Mouse (Mus musculus) heart, embryonic 15.5 days (tissue): Measurements from ENCODE around the gene Rela. TPM values are rescaled to one million over a fixed set of nuclear protein-coding genes. Genes with fewer than 3 reads are reported as not detected.

ENCODE experiments used
- ATAC-seq: fragments of 200-750 bp; cut with Nextera tagmentation; replicated peaks from 2 replicates; pipeline ENCODE4 v1.8.0; 2017; ENCODE audit warnings: low read depth, moderate TSS enrichment; ENCODE audit not compliant: insufficient number of reproducible peaks, insufficient read depth, low FRiP score
- H3K27ac ChIP-seq: fragments of 300-500 bp; sonication (generic); 2 replicates; pipeline ENCODE4 v1.5.1; 2015; ENCODE audit warnings: mild to moderate bottlenecking, inconsistent platforms
- H3K27me3 ChIP-seq: fragments of 300-500 bp; sonication (generic); 2 replicates; pipeline ENCODE4 v1.6.1; 2015; ENCODE audit warnings: inconsistent platforms
- H3K36me3 ChIP-seq: fragments of 300-500 bp; sonication (generic); 2 replicates; pipeline ENCODE4 v1.6.1; 2015; ENCODE audit warnings: mild to moderate bottlenecking, inconsistent platforms
- H3K4me1 ChIP-seq: fragments of 300-500 bp; sonication (generic); replicated peaks from 2 replicates; pipeline ENCODE4 v1.6.1; 2015; ENCODE audit warnings: inconsistent platforms
- H3K4me2 ChIP-seq: fragments of 300-500 bp; sonication (generic); 2 replicates; pipeline ENCODE4 v1.6.1; 2015; ENCODE audit warnings: inconsistent platforms, mild to moderate bottlenecking, moderate library complexity
- H3K4me3 ChIP-seq: fragments of 300-500 bp; sonication (generic); 2 replicates; pipeline ENCODE4 v1.5.1; 2015; ENCODE audit warnings: mild to moderate bottlenecking, inconsistent platforms
- H3K9ac ChIP-seq: fragments of 300-500 bp; sonication (generic); 2 replicates; pipeline ENCODE4 v1.6.1; 2015; ENCODE audit warnings: mild to moderate bottlenecking, inconsistent platforms
- H3K9me3 ChIP-seq: fragments of 300-500 bp; sonication (generic); replicated peaks from 2 replicates; pipeline ENCODE4 v1.6.1; 2016; ENCODE audit warnings: inconsistent platforms
- WGBS: fragments of 180-500 bp; shearing (Covaris S2); methylation state at CpG from one replicate; pipeline ENCODE4 v1.1.7; 2015; ENCODE audit warnings: mixed read lengths; 5-methylcytosine and 5-hydroxymethylcytosine counted together
- polyA plus RNA-seq: library from polyadenylated mRNA; unstranded; fragments of >200 nt; fragmentation: Nextera tagmentation; extraction: Ambion mirVana; gene quantifications from 2 replicates; pipeline ENCODE4 v1.2.1, GENCODE M21; 2015

Rela gene
- 33.2 and 46.7 TPM in 2 replicates for polyA plus RNA-seq

GRCm38 (mm10) chr19:5637069-5638047, at the start of gene Rela:
Gene Rela, plus strand, starts transcription at chr19:5637483.
- WGBS: under 1% methylated on average over 107 of the region's 109 CpGs
- H3K36me3 ChIP-seq: peaks cover 30% of the 10 kb centered on the region
- no peaks in the 10 kb centered on the region for H3K9me3 ChIP-seq
- H3K4me3 ChIP-seq: peak within 1 kb of the TSS; percentile 80
- H3K4me1 ChIP-seq: peaks cover 41% of the 10 kb centered on the region
- ATAC-seq: peak; percentile 86
- H3K9ac ChIP-seq: peak within 1 kb of the TSS; percentile 89
- H3K27me3 ChIP-seq: no peaks in the 10 kb centered on the region
- peak within 1 kb of the TSS; percentile 84 for H3K4me2 ChIP-seq
- H3K27ac ChIP-seq: peak within 1 kb of the TSS; percentile 93

- Histone ChIP-seq H3K9me3 (no peaks in the 10 kb centered on the region), H3K27ac (no peak overlapping the region), H3K4me1 (no peaks in the 10 kb centered on the region), H3K4me3 (no peak overlapping the region), H3K9ac (no peak overlapping the region), H3K27me3 (peaks cover 5% of the 10 kb centered on the region; the same call in 1 of the 2 replicates), H3K4me2 (no peak overlapping the region), H3K36me3 (no peaks in the 10 kb centered on the region)
- 68% methylated on average over 9 of the region's 9 CpGs for WGBS
- no peak for ATAC-seq
Observed at GRCm38 (mm10) chr19:5589159-5589558, 48.1 kb upstream of the Rela start.

GRCm38 (mm10) chr19:5591888-5592287, 45.4 kb upstream of the Rela start:
- WGBS: 78% methylated on average over 6 of the region's 6 CpGs
- no peak overlapping the region for H3K4me2 ChIP-seq
- no peaks in the 10 kb centered on the region for H3K36me3 ChIP-seq
- H3K27me3 ChIP-seq: no peaks in the 10 kb centered on the region
- no peak overlapping the region for H3K27ac ChIP-seq
- no peak for ATAC-seq
- no peaks in the 10 kb centered on the region for H3K4me1 ChIP-seq
- H3K9me3 ChIP-seq: no peaks in the 10 kb centered on the region
- no peak overlapping the region for H3K9ac ChIP-seq
- no peak overlapping the region for H3K4me3 ChIP-seq

GRCm38 (mm10) chr19:5599224-5599623, 38.1 kb upstream of the Rela start:
- Histone ChIP-seq H3K27me3 (no peaks in the 10 kb centered on the region), H3K4me3 (no peak overlapping the region), H3K36me3 (peaks cover 15% of the 10 kb centered on the region), H3K9ac (no peak overlapping the region), H3K4me1 (peaks cover 20% of the 10 kb centered on the region), H3K4me2 (no peak overlapping the region), H3K9me3 (no peaks in the 10 kb centered on the region), H3K27ac (no peak overlapping the region)
- no peak for ATAC-seq
- 70% methylated on average over 4 of the region's 4 CpGs for WGBS

- Histone ChIP-seq H3K27me3 (no peaks in the 10 kb centered on the region), H3K4me2 (peak within 1 kb of the TSS; percentile 94), H3K27ac (peak within 1 kb of the TSS; percentile 88), H3K4me3 (peak within 1 kb of the TSS; percentile 81), H3K9me3 (no peaks in the 10 kb centered on the region), H3K4me1 (peaks cover 20% of the 10 kb centered on the region), H3K36me3 (peaks cover 42% of the 10 kb centered on the region), H3K9ac (peak within 1 kb of the TSS; percentile 89)
- peak; percentile 66 for ATAC-seq
- under 1% methylated on average over 64 of the region's 64 CpGs for WGBS
Observed at GRCm38 (mm10) chr19:5601752-5602541, 35.3 kb upstream of the Rela start, which contains the start of gene Rnaseh2c. Gene Rnaseh2c, plus strand, starts transcription at chr19:5601873.

GRCm38 (mm10) chr19:5603664-5604063, 33.6 kb upstream of the Rela start:
- peaks cover 59% of the 10 kb centered on the region for H3K36me3 ChIP-seq
- H3K4me2 ChIP-seq: no peak overlapping the region
- H3K9ac ChIP-seq: 0 out of 2 replicates have a peak overlapping the region, but pooled peaks have one; percentile 4
- WGBS: 88% methylated on average over 7 of the region's 7 CpGs
- no peak for ATAC-seq
- H3K4me3 ChIP-seq: peak overlapping the region; percentile 81; the same call in 1 of the 2 replicates
- H3K9me3 ChIP-seq: no peaks in the 10 kb centered on the region
- H3K27ac ChIP-seq: no peak overlapping the region
- H3K4me1 ChIP-seq: peaks cover 22% of the 10 kb centered on the region
- no peaks in the 10 kb centered on the region for H3K27me3 ChIP-seq

GRCm38 (mm10) chr19:5605126-5605525, 32.2 kb upstream of the Rela start:
- Histone ChIP-seq H3K9ac (no peak overlapping the region), H3K4me1 (peaks cover 30% of the 10 kb centered on the region), H3K36me3 (peaks cover 61% of the 10 kb centered on the region), H3K9me3 (no peaks in the 10 kb centered on the region), H3K4me3 (no peak overlapping the region), H3K4me2 (no peak overlapping the region), H3K27ac (no peak overlapping the region), H3K27me3 (no peaks in the 10 kb centered on the region)
- WGBS: 89% methylated on average over 7 of the region's 7 CpGs
- ATAC-seq: no peak

GRCm38 (mm10) chr19:5606196-5606595, 31.1 kb upstream of the Rela start:
- peaks cover 61% of the 10 kb centered on the region for H3K36me3 ChIP-seq
- WGBS: 70% methylated on average over 8 of the region's 8 CpGs
- no peak for ATAC-seq
- H3K9me3 ChIP-seq: no peaks in the 10 kb centered on the region
- no peak overlapping the region for H3K4me2 ChIP-seq
- no peaks in the 10 kb centered on the region for H3K27me3 ChIP-seq
- no peak overlapping the region for H3K4me3 ChIP-seq
- H3K9ac ChIP-seq: no peak overlapping the region
- H3K27ac ChIP-seq: no peak overlapping the region
- H3K4me1 ChIP-seq: peaks cover 35% of the 10 kb centered on the region

- H3K4me3 ChIP-seq: no peak overlapping the region
- H3K9ac ChIP-seq: no peak overlapping the region
- no peak overlapping the region for H3K4me2 ChIP-seq
- ATAC-seq: no peak
- WGBS: 92% methylated on average over 26 of the region's 26 CpGs
- no peak overlapping the region for H3K27ac ChIP-seq
- H3K36me3 ChIP-seq: peaks cover 60% of the 10 kb centered on the region
- H3K27me3 ChIP-seq: no peaks in the 10 kb centered on the region
- H3K4me1 ChIP-seq: peaks cover 23% of the 10 kb centered on the region
- no peaks in the 10 kb centered on the region for H3K9me3 ChIP-seq
Observed at GRCm38 (mm10) chr19:5607705-5608410, 29.4 kb upstream of the Rela start.

- H3K4me2 ChIP-seq: peak overlapping the region; percentile 80
- 96% methylated on average over 13 of the region's 13 CpGs for WGBS
- ATAC-seq: no peak
- H3K27me3 ChIP-seq: no peaks in the 10 kb centered on the region
- H3K9me3 ChIP-seq: no peaks in the 10 kb centered on the region
- H3K9ac ChIP-seq: peak overlapping the region; percentile 84; the same call in 1 of the 2 replicates
- H3K36me3 ChIP-seq: peaks cover 52% of the 10 kb centered on the region
- H3K4me3 ChIP-seq: peak overlapping the region; percentile 85
- H3K4me1 ChIP-seq: peaks cover 16% of the 10 kb centered on the region
- H3K27ac ChIP-seq: no peak overlapping the region
Observed at GRCm38 (mm10) chr19:5608707-5609106, 28.6 kb upstream of the Rela start.
